Mouse (Mus musculus): ENCODE measurements around the gene Ano4.

DNA sequence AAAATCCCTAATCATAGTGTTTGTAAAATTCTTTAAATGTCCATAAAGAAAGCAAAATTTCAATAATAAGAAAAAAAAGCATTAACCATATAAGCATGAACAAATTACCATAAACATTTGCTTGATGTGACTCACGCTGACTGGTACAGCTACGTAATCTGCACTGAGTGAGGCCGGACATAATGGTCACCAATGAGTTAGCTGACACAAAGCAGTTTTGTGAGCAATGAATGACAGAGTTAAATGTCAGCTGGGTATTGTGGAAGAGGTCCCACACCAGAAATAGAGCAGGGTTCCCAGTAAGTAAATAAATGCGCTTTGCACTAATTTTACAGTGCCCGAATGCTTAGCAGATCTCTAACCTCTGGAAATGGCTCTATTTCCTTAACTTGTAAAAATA is 91.9 kb downstream of the Ano4 start:
- TF ChIP-seq GATA2 (IDR thresholded peaks at IDR 0.05; ENCODE audit: borderline replicate concordance, low read depth, low read length) (no peak), CTCF (IDR thresholded peaks at IDR 0.05; ENCODE audit: low read depth, low read length) (no peak), GATA1 (IDR thresholded peaks at IDR 0.05; ENCODE audit: borderline replicate concordance, low read length) (no peak)
